Mouse (Mus musculus): ENCODE data around the gene Psmb4.
"Not testable (repeated sequence)": the region's sequence is repeated elsewhere in the genome, so short reads cannot be mapped to it uniquely, and the experiment has no call there.

Gene Psmb4

DNA sequence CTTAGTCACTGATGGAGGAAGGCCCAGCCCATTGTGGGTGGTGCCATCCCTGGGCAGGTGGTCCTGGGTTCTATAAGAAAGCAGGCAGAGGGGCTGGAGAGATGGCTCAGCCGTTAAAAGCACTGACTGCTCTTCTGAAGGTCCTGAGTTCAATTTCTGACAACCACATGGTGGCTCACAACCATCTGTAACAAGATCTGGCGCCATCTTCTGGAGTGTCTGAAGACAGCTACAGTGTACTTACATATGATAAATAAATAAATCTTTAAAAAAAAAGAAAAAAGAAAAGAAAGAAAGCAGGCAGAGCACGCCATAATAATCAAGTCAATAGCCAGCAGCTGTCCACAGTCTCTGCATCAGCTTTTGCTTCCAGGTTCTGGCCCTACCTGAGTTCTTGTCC lies 18.0 kb upstream of the Psmb4 start:
- DNase-seq = not testable (repeated sequence)

- peak; percentile 68 to 84 for DNase-seq
Observed at GRCm38 (mm10) chr3:94902747-94903146, 16.0 kb upstream of the Psmb4 start.

- DNase-seq = no peak
Observed at GRCm38 (mm10) chr3:94894076-94894475, 7.3 kb upstream of the Psmb4 start.

DNA sequence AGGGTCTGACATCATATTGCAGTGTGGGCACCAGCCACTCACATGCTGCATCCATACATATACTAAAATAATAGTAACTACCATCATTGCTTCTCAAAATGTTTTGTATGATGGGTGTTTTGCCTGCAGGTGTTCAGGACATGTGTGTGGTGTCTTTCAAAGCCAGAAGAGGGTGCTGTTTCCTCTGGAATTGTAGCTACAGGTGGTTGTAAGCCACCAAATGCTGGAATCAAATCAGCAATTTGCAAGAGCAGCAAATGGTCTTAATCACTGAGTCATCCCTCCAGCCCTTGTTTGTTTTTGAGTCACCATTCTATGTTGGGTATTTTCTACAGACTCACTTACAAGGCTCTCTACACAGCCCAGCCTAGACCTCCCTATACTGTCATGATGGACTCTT lies 1.8 kb upstream of the Psmb4 start:
- DNase-seq = peak; percentile 72 to 73

DNA sequence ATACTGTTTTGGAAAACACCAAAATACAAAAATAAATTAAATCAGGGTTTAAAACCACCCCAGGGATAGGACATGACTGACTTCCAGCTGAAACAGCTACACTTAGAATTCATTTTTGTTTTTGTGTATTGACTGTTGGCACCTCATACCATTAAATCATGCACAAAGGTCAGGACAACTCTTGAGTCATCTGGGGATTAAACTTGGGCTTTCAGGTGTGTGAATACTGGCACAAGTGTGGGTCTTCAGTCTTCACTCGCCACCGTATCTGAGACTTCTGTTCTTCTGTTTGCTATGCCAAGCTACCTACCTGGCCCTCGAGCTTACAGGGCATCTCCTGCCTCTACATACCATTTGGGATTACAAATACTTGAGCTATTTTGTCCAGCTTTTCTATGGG lies 4.2 kb downstream of the Psmb4 start:
- DNase-seq = no peak

GRCm38 (mm10) chr3:94881840-94882239 lies 4.9 kb downstream of the Psmb4 start:
- no peak for DNase-seq

- DNase-seq = no peak
Observed at GRCm38 (mm10) chr3:94878618-94879017, 8.1 kb downstream of the Psmb4 start.

DNA sequence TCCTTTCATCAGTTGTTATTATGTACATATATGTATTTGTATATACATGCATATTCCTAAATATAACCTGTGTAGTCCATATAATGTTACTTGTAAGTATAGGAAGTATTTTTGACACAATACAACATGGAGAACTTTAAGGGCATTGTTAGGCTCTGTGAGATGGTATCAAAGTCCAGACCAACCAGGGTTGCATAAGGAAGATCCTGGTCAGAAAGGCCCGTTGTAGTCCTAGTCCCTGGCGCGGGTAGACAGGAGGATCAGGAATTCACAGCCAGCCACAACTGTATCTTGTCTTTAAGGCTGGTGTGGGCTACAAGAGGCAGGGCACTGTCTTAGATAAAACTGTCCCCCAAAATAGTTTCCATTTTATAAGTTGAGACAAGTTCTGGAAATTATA lies 17.8 kb downstream of the Psmb4 start:
- peak; percentile 17 to 29 for DNase-seq

DNA sequence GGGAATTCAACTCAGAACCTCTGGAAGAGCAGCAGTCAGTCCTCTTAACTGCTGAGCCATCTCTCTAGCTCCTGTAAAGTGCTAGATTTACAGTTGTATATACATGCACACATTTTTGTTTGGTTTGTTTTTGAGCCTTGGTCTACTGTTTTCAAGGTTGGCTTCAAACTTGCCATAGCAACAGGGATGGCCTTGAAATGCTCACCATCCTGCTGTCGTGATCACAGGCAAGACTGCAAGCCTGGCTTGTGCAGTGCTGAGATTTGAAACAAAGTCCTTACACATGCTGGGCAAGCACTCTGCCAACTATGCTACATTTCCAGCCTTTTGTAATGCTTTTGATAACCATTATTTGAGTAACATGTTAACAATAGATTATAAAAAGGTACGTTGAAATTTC lies 27.3 kb downstream of the Psmb4 start:
- no peak for DNase-seq

GRCm38 (mm10) chr3:94852215-94852614 lies 34.5 kb downstream of the Psmb4 start:
- DNase-seq = no peak

GRCm38 (mm10) chr3:94851731-94852130 lies 35.0 kb downstream of the Psmb4 start:
- DNase-seq = peak in 1 of 2 experiments; percentile 19

GRCm38 (mm10) chr3:94849338-94849737 lies 37.4 kb downstream of the Psmb4 start:
- peak; percentile 74 to 90 for DNase-seq

- DNase-seq = peak; percentile 32 to 68
Observed at GRCm38 (mm10) chr3:94847382-94847781, 39.4 kb downstream of the Psmb4 start.

- no peak for DNase-seq
Observed at GRCm38 (mm10) chr3:94839101-94839500, 47.7 kb downstream of the Psmb4 start.

- peak in 1 of 2 experiments; percentile 32 for DNase-seq
Observed at GRCm38 (mm10) chr3:94838631-94839030, 48.1 kb downstream of the Psmb4 start.

DNA sequence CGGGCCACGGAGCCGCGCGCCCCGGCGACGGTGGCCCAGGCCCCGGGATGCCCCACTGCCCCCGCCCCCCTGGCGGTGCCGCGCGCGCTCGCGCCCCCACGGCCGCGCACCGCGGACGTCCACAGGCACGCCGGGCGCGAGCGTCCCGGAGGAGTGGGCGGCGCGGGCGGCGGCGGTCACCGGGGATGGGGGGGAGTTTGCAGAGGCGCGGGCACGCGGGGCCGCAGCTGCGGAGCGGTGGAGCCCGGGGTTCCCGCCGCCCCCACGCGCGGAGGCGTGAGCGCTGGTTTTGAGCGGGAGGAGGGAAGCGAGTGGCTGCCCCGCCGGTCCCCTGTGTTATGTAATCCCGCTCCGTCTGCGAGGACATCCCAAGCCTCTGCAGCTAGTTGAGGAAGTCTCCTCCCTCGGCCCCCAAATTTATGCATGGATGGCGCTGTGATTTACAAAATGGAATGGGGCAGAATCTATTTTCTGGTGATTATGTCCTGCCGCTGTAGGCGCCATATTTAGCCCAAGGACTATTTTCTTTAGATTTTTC lies 48.7 kb downstream of the Psmb4 start:
- DNase-seq = peak; percentile 84 to 85

GRCm38 (mm10) chr3:94837183-94837890 lies 49.4 kb downstream of the Psmb4 start, which contains the start of gene Pogz:
Pogz (plus strand) TSS chr3:94837567.
- peak; percentile 97 to 99 for DNase-seq

GRCm38 (mm10) chr3:94835396-94835795 lies 51.4 kb downstream of the Psmb4 start:
- no peak for DNase-seq

Measured in kidney, postnatal 36 days (tissue).